Mouse (Mus musculus) gastrocnemius, postnatal 4 days (tissue): Measurements from ENCODE around the gene Cd151. TPM values are rescaled to one million over a fixed set of nuclear protein-coding genes. Genes with fewer than 3 reads are reported as not detected.

ENCODE experiments used
- DNase-seq, 2 experiments: peaks; one replicate each; pipeline ENCODE4 v3.0.0; 2021 to 2022; ENCODE audit warnings: low spot score in 2 of 2, mixed read lengths in 2 of 2
- total RNA-seq, 2 experiments: library from RNA; stranded (reverse); gene quantifications; 2 replicates each; pipeline ENCODE4 v1.2.3; 2021

Cd151 gene
- total RNA-seq, 2 experiments from 2014 or later = 87.2 to 88.8 TPM

GRCm38 (mm10) chr7:141485606-141486005 is 18.4 kb downstream of the Cd151 start:
- DNase-seq = no peak

DNA sequence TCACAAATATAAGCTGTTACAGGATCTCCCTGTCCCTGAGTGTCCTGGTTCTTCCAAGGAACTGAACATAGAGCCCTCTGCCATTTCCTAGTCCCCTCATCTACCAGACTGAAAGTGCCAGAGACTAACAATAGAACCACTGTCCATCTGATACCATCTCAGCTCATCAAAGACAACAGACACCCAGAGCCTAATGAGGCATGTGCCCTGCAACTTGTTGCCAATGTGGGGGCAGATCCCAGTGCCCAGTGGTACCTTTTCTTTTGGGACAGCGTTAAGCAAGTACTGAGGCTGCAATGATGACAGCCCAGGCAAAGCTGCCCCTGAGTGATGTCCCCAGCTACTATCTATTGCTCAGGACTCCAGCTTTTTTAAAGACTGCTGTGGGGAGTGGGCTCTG is 19.0 kb downstream of the Cd151 start:
- DNase-seq = no peak

GRCm38 (mm10) chr7:141487141-141487540 is 19.9 kb downstream of the Cd151 start:
- no peak for DNase-seq

- DNase-seq = no peak
Observed at GRCm38 (mm10) chr7:141491151-141491550, 24.0 kb downstream of the Cd151 start.

DNA sequence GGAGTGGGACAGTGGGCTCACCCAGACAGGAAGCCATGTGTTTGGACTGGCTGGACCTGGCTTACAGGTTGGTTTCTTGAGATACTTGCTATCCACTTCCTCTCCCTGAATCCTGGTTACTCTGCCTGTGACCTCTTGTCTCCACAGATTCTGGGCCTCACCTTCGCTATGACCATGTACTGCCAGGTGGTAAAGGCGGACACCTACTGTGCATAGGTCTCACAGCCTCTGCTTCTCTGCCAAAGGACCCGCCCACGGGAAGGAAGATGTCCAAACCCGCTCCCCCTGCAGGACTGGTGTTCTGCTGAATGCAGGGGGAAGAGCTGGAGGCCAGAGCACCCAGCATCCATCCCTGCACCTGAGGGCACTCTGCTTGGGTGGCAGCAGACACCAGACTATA is 25.5 kb downstream of the Cd151 start:
- DNase-seq = no peak

DNA sequence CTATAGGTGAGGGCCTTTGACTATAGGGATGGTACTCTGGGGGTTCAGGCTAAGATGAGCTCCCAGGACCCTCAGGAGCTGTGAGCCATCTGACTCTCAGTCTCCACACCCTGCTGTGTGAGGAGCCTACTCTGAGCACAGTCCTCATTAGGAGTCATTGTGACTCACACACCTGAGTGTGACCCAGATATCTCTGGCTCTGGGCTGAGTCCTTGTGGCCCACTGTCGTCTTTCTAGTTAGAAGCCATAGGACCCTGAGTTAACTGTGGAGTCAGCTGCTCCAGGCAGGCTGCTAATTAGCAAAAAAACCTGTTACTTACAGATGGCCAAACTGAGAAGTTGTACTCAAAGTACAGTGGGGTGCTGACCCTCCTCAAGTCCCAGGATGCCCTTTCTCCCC is 26.5 kb downstream of the Cd151 start:
- DNase-seq = no peak

DNA sequence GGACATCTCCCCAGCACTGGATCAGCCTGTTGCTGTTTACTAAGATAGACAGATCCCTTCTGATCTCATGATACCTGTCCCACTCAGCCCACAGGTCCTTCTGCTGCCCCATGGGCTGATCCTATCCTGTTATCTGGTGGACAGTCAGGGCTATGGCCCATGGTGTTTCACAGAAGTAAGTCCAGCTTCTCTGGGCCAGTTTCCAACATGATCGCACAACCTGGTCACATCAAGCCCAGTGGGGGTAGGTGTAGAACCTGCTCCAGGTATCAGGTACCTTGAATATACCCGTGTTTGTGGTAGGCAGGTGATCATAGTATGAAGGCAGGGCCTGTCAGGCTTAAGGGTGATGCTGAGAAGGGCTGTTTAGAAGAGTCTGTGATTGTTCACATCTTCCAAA is 28.2 kb downstream of the Cd151 start:
- DNase-seq = no peak

DNA sequence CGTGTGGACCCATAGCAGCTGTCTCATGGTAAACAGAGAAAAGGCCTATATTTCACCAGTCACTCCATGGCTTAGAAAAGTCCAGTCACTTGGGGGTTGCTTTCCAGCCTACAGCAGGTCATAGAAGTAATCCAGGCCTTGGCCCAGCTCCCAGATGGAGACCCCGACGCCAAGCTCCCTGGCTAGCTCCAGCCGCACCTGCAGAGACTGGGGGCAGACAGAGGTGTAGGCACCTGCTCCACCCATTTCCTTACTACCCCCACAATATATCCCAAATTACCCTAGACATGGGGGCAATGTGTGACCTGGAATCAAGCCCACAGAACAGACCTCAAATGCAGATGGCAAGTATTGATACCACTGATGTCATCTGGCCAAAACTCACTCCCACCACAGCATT is 28.7 kb downstream of the Cd151 start:
- no peak for DNase-seq

- DNase-seq = no peak
Observed at GRCm38 (mm10) chr7:141497600-141497999, 30.4 kb downstream of the Cd151 start.

- DNase-seq = no peak
Observed at GRCm38 (mm10) chr7:141501820-141502555, 34.8 kb downstream of the Cd151 start.

- DNase-seq = no peak
Observed at GRCm38 (mm10) chr7:141502556-141502905, 35.3 kb downstream of the Cd151 start.

GRCm38 (mm10) chr7:141506278-141506677 is 39.1 kb downstream of the Cd151 start:
- no peak for DNase-seq

DNA sequence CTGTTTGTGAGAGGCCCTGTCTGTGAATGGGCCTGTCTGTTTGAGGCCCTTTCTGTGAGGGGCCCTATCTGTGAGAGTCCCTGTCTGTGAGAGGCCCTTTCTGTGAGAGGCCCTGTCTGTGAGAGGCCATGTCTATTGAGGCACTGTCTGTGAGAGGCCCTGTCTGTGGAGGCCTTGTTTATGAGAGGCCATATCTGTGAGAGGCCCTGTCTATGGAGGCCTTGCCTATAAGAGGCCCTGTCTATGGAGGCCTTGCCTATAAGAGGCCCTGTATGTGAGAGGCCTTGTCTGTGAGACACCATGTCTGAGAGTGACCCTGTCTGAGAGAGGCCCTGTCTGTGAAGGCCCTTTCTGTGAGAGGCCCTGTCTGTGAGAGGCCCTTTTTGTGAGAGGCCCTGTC is 41.0 kb downstream of the Cd151 start:
- no peak for DNase-seq

GRCm38 (mm10) chr7:141510196-141510595 is 43.0 kb downstream of the Cd151 start:
- DNase-seq = no peak

DNA sequence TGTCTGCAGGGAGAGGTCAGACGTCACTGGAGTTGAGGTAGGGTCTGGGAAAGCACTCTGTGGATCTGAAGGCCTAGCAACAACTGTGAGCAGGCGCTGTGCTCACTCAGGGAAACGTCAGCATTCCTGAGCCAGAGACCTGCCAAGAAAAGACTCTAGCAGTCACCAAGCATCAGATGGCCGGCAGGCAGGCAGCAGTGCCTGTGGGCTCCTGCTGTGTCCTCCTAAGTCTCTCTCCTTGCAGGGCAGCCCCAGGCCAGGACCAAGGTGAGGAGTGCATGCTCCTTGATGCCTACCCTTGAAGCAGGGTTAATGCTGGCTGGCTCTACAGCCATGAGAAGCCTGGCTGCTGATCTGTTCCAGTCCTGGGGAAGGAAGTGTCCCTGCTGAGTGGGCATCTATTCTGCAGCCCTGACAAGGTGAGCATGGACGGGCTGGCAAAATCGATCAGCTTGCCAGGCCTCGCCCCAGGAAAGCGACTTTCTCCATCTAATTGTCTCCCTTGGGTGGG is 43.5 kb downstream of the Cd151 start:
- DNase-seq = no peak

DNA sequence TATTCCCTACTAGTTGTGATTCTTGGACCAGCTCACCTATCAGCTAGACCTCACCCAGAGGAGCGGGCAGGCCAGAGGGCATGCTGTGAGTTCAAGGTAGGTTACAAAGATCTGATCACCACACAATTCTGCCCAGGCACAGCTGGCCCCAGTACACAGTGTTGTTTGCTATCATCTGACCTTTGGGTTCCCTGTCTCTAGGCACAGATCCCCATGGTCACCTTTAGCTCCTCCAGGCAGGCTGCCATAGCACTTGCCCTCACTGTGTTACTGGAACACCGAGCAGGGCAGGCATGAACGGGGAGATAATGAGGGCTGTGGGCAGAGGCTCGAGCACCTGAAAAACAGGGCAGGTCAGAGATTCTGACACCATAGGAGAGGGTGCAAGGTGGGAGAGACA is 50.4 kb downstream of the Cd151 start:
- no peak for DNase-seq

DNA sequence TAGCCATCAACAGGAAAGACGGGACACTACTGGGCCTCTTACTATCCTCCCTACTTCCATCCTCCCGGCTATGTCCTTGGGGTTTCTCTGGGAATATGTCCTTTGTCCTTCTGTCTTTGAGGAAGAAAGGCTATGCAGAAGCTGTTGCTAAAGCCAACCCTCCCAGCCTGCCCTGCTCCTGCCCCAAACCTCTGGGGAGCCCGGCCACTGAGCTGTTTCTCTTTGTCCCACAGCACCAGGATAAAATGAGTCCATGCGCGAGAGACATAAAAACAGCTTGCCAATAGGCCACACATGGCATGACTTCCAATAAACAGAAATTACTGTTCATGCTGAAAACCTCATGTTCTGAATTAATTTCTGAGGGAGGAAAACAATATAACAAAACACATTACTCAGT is 51.1 kb downstream of the Cd151 start:
- no peak for DNase-seq

- no peak for DNase-seq
Observed at GRCm38 (mm10) chr7:141518926-141519325, 51.7 kb downstream of the Cd151 start.

- DNase-seq = no peak
Observed at GRCm38 (mm10) chr7:141519795-141520194, 52.6 kb downstream of the Cd151 start.
